Mouse (Mus musculus) ES-Bruce4 (cell line): ENCODE measurements around the gene Hepacam.

ENCODE experiments used
- EP300 ChIP-seq: IDR thresholded peaks from 2 replicates; pipeline ENCODE4 v1.6.1; 2011; ENCODE audit warnings: low read depth, low read length; ENCODE audit not compliant: insufficient read depth
- POLR2A ChIP-seq: IDR thresholded peaks from one replicate; pipeline ENCODE4 v1.8.1; 2011; ENCODE audit warnings: low read length; ENCODE audit not compliant: insufficient read depth

- no peak for TF ChIP-seq EP300
- no peak for TF ChIP-seq POLR2A
Observed at GRCm38 (mm10) chr9:37432720-37433421, 65.7 kb downstream of the Hepacam start, which contains the start of gene Robo3.
